Comparison of ENCODE assay signal across 14 mouse cellular contexts in genomic region chr17:75067314-75067713, GRCm38 (mm10).
DNase-seq lines count a peak whose midpoint lies in the region; ATAC-seq and TF ChIP-seq lines count a peak whose summit lies in the region.
"Had no signal": no experiment of that assay in that cellular context is flagged by ENCODE, and none has a peak within 500 bp of the region (broad histone marks: within the 10 kb centered on the region; RNA-seq: fewer than 3 reads in every experiment).

No protein-coding gene starts in this region.

- H3K4me1 ChIP-seq in heart, embryonic 16.5 days (ENCODE audit: control insufficient read depth, insufficient read depth, low read length) = peaks cover 22% of the 10 kb centered on the region
- peaks cover 0 to 4% of the 10 kb centered on the region in 2 experiments; a peak in 2 of 4 replicates for H3K4me1 ChIP-seq in ES-E14 (ENCODE audit: control insufficient read depth in 2 of 2, insufficient read depth in 2 of 2, low read length in 2 of 2, poor library complexity in 1 of 2)
- peaks cover 9% of the 10 kb centered on the region; the same call in 1 of the 2 replicates for H3K4me1 ChIP-seq in forebrain, embryonic 12.5 days
- no peaks in the 10 kb centered on the region for H3K4me1 ChIP-seq in forebrain, postnatal 0 days (ENCODE audit: insufficient read depth)

- H3K36me3 ChIP-seq in heart, embryonic 16.5 days (ENCODE audit: control insufficient read depth, insufficient read depth) = no peaks in the 10 kb centered on the region; the same call in 1 of the 2 replicates
- no peaks in the 10 kb centered on the region for H3K36me3 ChIP-seq in ES-E14 (ENCODE audit: control insufficient read depth, insufficient read depth, low read length, poor library complexity, severe bottlenecking)
- no peaks in the 10 kb centered on the region for H3K36me3 ChIP-seq in forebrain, embryonic 12.5 days (replicated peaks)
- no peaks in the 10 kb centered on the region for H3K36me3 ChIP-seq in forebrain, postnatal 0 days (ENCODE audit: insufficient read depth)
- H3K36me3 ChIP-seq: lung, embryonic 15.5 days had no signal

- no peak for DNase-seq in heart, postnatal 10 days
- peak; percentile 15 for DNase-seq in ES-E14 (ENCODE audit: low read depth, low spot score)
- DNase-seq in embryo, embryonic 9.5 days (ENCODE audit: extremely low spot score) = peak; percentile 54
- DNase-seq in kidney, postnatal 14 days = peak; percentile 29
- no peak for DNase-seq in forebrain, postnatal 0 days
- DNase-seq: adrenal gland, postnatal 36 days; cerebellum, adult 11-12 months; spleen, adult 18-20 months had no signal

- in situ Hi-C loops in ES-E14 (cut with MboI; ENCODE audit: low sequenced_read_pairs in 2 of 2, unreplicated experiment in 2 of 2) = no loop called here

- no peaks in the 10 kb centered on the region for H3K9me3 ChIP-seq in heart, embryonic 16.5 days (replicated peaks; ENCODE audit: control insufficient read depth, low read length)
- no peaks in the 10 kb centered on the region for H3K9me3 ChIP-seq in ES-E14 (ENCODE audit: control insufficient read depth, insufficient read depth, low read depth, low read length)
- no peaks in the 10 kb centered on the region for H3K9me3 ChIP-seq in forebrain, embryonic 12.5 days
- H3K9me3 ChIP-seq in forebrain, postnatal 0 days (ENCODE audit: low read length) = no peaks in the 10 kb centered on the region
- H3K9me3 ChIP-seq: limb, embryonic 13.5 days; lung, embryonic 15.5 days had no signal

- 21% methylated on average over 8 of the region's 8 CpGs for WGBS in heart, embryonic 16.5 days
- 9% methylated on average over 8 of the region's 8 CpGs for WGBS in forebrain, embryonic 12.5 days
- WGBS in forebrain, postnatal 0 days = 16% methylated on average over 8 of the region's 8 CpGs

- ATAC-seq in heart, embryonic 16.5 days (replicated peaks; ENCODE audit: extremely low read depth, insufficient read depth, low FRiP score) = no peak
- no peak for ATAC-seq in forebrain, embryonic 12.5 days (ENCODE audit: low FRiP score)
- ATAC-seq in forebrain, postnatal 0 days = no peak
- ATAC-seq: forebrain, embryonic 14.5 days; midbrain, embryonic 16.5 days had no signal

- H3K4me2 ChIP-seq in heart, embryonic 16.5 days (ENCODE audit: low read depth, low read length) = peak overlapping the region; percentile 40
- H3K4me2 ChIP-seq in forebrain, embryonic 12.5 days = no peak overlapping the region
- H3K4me2 ChIP-seq in forebrain, postnatal 0 days (ENCODE audit: low read depth) = no peak overlapping the region
- H3K4me2 ChIP-seq: limb, embryonic 13.5 days; lung, embryonic 15.5 days had no signal

- H3K27me3 ChIP-seq in heart, embryonic 16.5 days (ENCODE audit: control insufficient read depth, insufficient read depth, low read length) = no peaks in the 10 kb centered on the region
- H3K27me3 ChIP-seq in forebrain, embryonic 12.5 days = peaks cover 2% of the 10 kb centered on the region; the same call in 1 of the 2 replicates
- no peaks in the 10 kb centered on the region for H3K27me3 ChIP-seq in forebrain, postnatal 0 days (ENCODE audit: insufficient read depth, low read length)
- H3K27me3 ChIP-seq: limb, embryonic 13.5 days; lung, embryonic 15.5 days had no signal

- H3K4me3 ChIP-seq in heart, embryonic 16.5 days (ENCODE audit: low read length) = no peak overlapping the region
- no peak overlapping the region for H3K4me3 ChIP-seq in ES-E14 (ENCODE audit: insufficient read depth in 1 of 2, low read depth in 1 of 2, low read length in 2 of 2, poor library complexity in 1 of 2, severe bottlenecking in 1 of 2)
- H3K4me3 ChIP-seq in forebrain, embryonic 12.5 days (replicated peaks) = no peak overlapping the region
- H3K4me3 ChIP-seq in forebrain, postnatal 0 days (ENCODE audit: low read depth, low read length) = no peak overlapping the region
- H3K4me3 ChIP-seq: limb, embryonic 13.5 days; lung, embryonic 15.5 days had no signal

- H3K9ac ChIP-seq in heart, embryonic 16.5 days (ENCODE audit: low read length) = peak overlapping the region; percentile 22
- H3K9ac ChIP-seq in ES-E14 (ENCODE audit: insufficient read depth, low read depth, low read length, poor library complexity, severe bottlenecking) = no peak overlapping the region
- H3K9ac ChIP-seq in forebrain, embryonic 12.5 days = no peak overlapping the region
- no peak overlapping the region for H3K9ac ChIP-seq in forebrain, postnatal 0 days
- H3K9ac ChIP-seq: limb, embryonic 13.5 days; lung, embryonic 15.5 days had no signal

- H3K27ac ChIP-seq in heart, embryonic 16.5 days (ENCODE audit: low read length) = peak overlapping the region; percentile 52; the same call in 1 of the 2 replicates
- no peak overlapping the region for H3K27ac ChIP-seq in ES-E14 (ENCODE audit: insufficient read depth, low read depth, low read length, poor library complexity, severe bottlenecking)
- H3K27ac ChIP-seq in forebrain, embryonic 12.5 days = no peak overlapping the region
- H3K27ac ChIP-seq in forebrain, postnatal 0 days (ENCODE audit: low read depth, low read length) = no peak overlapping the region
- H3K27ac ChIP-seq: limb, embryonic 13.5 days; lung, embryonic 15.5 days had no signal

- intact Hi-C loops in heart, postnatal 10 days (cut with DNase I) = no loop called here

- TF ChIP-seq CTCF in forebrain, postnatal 0 days (IDR thresholded peaks at IDR 0.05; ENCODE audit: low read depth) = no peak

TF ChIP-seq in ES-E14, 5 proteins besides CTCF, POLR2A, EP300 and RAD21:
- TF ChIP-seq ZC3H11A (IDR thresholded peaks at IDR 0.05; ENCODE audit: borderline replicate concordance, low read depth, low read length) (no peak), HCFC1 (IDR thresholded peaks at IDR 0.05; ENCODE audit: borderline replicate concordance, insufficient read depth, low read length) (no peak), ZNF384 (IDR thresholded peaks at IDR 0.05; ENCODE audit: low read depth, low read length) (no peak), CHD2 (IDR thresholded peaks at IDR 0.05; ENCODE audit: low read depth, low read length) (no peak), MAFK (IDR thresholded peaks at IDR 0.05; ENCODE audit: insufficient read depth, low read depth, low read length) (no peak)

Comparison
In these comparisons a context has a peak if more than half of its experiments do, and no peak if none do; other contexts are left out.
1. DNase-seq: peak in ES-E14 (single experiment), embryo, embryonic 9.5 days (single experiment) and kidney, postnatal 14 days (single experiment); none in heart, postnatal 10 days (0 of 2) and forebrain, postnatal 0 days (single experiment).